Mouse (Mus musculus) neural tube, embryonic 15.5 days (tissue): ENCODE data around the gene Capn2. TPM values are rescaled to one million over a fixed set of nuclear protein-coding genes. Genes with fewer than 3 reads are reported as not detected.

Experiments
- ATAC-seq: fragments of 200-750 bp; cut with Nextera tagmentation; 2 replicates; pipeline ENCODE4 v1.8.0; 2017; ENCODE audit warnings: mild to moderate bottlenecking, moderate TSS enrichment, moderate library complexity; ENCODE audit not compliant: low FRiP score
- H3K27ac ChIP-seq: fragments of 300-500 bp; sonication (generic); replicated peaks from 2 replicates; pipeline ENCODE4 v1.5.1; 2015; ENCODE audit warnings: mild to moderate bottlenecking, inconsistent platforms
- H3K27me3 ChIP-seq: fragments of 300-500 bp; sonication (generic); replicated peaks from 2 replicates; pipeline ENCODE4 v1.6.1; 2015; ENCODE audit warnings: inconsistent platforms
- H3K36me3 ChIP-seq: fragments of 300-500 bp; sonication (generic); 2 replicates; pipeline ENCODE4 v1.6.1; 2015; ENCODE audit warnings: inconsistent platforms
- H3K4me1 ChIP-seq: fragments of 300-500 bp; sonication (generic); 2 replicates; pipeline ENCODE4 v1.6.1; 2015; ENCODE audit warnings: inconsistent platforms
- H3K4me2 ChIP-seq: fragments of 300-500 bp; sonication (generic); 2 replicates; pipeline ENCODE4 v1.6.1; 2015; ENCODE audit warnings: inconsistent platforms, mild to moderate bottlenecking, moderate library complexity
- H3K4me3 ChIP-seq: fragments of 300-500 bp; sonication (generic); replicated peaks from 2 replicates; pipeline ENCODE4 v1.5.1; 2015; ENCODE audit warnings: mild to moderate bottlenecking, inconsistent platforms
- H3K9ac ChIP-seq: fragments of 300-500 bp; sonication (generic); replicated peaks from 2 replicates; pipeline ENCODE4 v1.6.1; 2015; ENCODE audit warnings: mild to moderate bottlenecking, inconsistent platforms
- H3K9me3 ChIP-seq: fragments of 300-500 bp; sonication (generic); replicated peaks from 2 replicates; pipeline ENCODE4 v1.6.1; 2016; ENCODE audit warnings: inconsistent platforms
- WGBS: fragments of 180-500 bp; shearing (Covaris S2); methylation state at CpG from one replicate; pipeline ENCODE4 v1.1.7; 2015; ENCODE audit warnings: mixed read lengths; 5-methylcytosine and 5-hydroxymethylcytosine counted together
- polyA plus RNA-seq: library from polyadenylated mRNA; unstranded; fragments of >200 nt; fragmentation: Nextera tagmentation; extraction: Ambion mirVana; gene quantifications from 2 replicates; pipeline ENCODE4 v1.2.1, GENCODE M21; 2015

The Capn2 gene
- polyA plus RNA-seq, 1 experiment from 2014 or later: 95.3 TPM

DNA sequence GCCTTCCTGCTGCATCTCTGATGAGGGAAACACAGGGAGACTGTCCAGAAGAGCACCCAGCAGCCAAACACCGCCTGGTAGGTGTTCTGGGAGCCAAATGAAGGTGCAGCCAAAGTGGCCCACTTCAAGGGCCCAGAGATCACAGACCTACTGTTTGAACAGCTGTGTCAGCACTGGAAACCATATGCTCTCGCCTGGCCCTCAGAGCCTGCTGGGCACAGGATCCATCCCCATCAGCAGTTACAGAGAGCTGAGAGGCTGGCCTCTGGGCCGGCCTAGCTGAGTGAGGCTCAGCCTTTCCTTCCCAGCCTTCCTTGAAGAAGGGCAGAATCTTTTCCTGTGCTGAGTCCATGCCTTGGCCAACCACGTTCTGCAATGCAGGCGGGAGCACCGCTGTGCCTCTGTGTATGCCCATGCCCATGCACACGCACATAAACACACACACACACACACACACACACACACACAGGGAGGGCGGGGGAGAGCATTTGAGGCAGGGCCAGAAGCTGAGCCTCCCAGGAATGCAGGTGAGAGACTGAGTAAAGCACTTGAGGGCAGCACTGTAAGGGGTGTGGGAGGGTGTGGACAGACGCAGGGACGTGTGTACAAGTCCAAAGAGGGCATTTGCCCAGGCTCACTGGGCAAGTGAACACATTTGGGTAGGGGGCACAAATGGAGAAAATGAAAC lies 8.2 kb downstream of the Capn2 start:
- H3K4me2 ChIP-seq: no peak overlapping the region
- H3K9ac ChIP-seq: no peak overlapping the region
- no peaks in the 10 kb centered on the region for H3K9me3 ChIP-seq
- H3K36me3 ChIP-seq: peaks cover 35% of the 10 kb centered on the region
- H3K4me3 ChIP-seq: no peak overlapping the region
- WGBS: 81% methylated on average over 10 of the region's 10 CpGs
- peaks cover 12% of the 10 kb centered on the region for H3K4me1 ChIP-seq
- no peak for ATAC-seq
- H3K27ac ChIP-seq: no peak overlapping the region
- H3K27me3 ChIP-seq: no peaks in the 10 kb centered on the region

- no peak overlapping the region for H3K9ac ChIP-seq
- H3K27me3 ChIP-seq: no peaks in the 10 kb centered on the region
- no peaks in the 10 kb centered on the region for H3K9me3 ChIP-seq
- WGBS: 70% methylated on average over 7 of the region's 7 CpGs
- no peak overlapping the region for H3K4me3 ChIP-seq
- H3K36me3 ChIP-seq: peaks cover 25% of the 10 kb centered on the region
- H3K27ac ChIP-seq: peak overlapping the region; percentile 46; the same call in 1 of the 2 replicates
- no peak overlapping the region for H3K4me2 ChIP-seq
- H3K4me1 ChIP-seq: peaks cover 14% of the 10 kb centered on the region
- no peak for ATAC-seq
These were observed 11.0 kb downstream of the Capn2 start for GRCm38 (mm10) chr1:182506229-182506986.

GRCm38 (mm10) chr1:182505291-182505690 lies 12.1 kb downstream of the Capn2 start:
- Histone ChIP-seq H3K9ac (no peak overlapping the region), H3K36me3 (peaks cover 13% of the 10 kb centered on the region), H3K4me1 (peaks cover 14% of the 10 kb centered on the region), H3K27me3 (no peaks in the 10 kb centered on the region), H3K4me3 (no peak overlapping the region), H3K9me3 (no peaks in the 10 kb centered on the region), H3K4me2 (no peak overlapping the region), H3K27ac (no peak overlapping the region)
- no peak for ATAC-seq
- 96% methylated on average over 3 of the region's 3 CpGs for WGBS

DNA sequence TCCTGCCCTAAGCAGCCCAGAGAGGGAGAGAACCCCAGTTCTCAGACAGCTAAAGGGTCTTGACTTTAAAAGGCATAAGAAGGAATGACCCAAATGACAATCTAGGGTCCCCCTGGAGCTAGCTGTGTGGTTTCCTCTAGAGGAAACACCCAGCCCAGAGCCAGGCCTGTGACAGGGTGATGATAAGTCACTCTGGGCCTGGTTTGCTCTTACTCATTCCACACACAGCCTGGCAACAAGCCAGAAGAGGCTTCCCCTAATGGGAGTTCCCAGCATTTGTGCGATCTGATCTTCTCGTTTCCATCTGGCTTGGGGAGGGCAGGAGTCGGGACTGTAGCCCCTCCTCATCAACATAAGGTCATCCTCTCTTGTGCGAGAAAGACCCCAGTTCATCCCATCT lies 13.2 kb downstream of the Capn2 start:
- no peak overlapping the region for H3K4me2 ChIP-seq
- H3K4me1 ChIP-seq: peaks cover 16% of the 10 kb centered on the region
- 0 out of 2 replicates have a peak, but pooled peaks cover 3% of the 10 kb centered on the region for H3K36me3 ChIP-seq
- WGBS: 16% methylated on average over 4 of the region's 4 CpGs
- H3K9me3 ChIP-seq: no peaks in the 10 kb centered on the region
- 0 out of 2 replicates have a peak overlapping the region, but pooled peaks have one; percentile 23 for H3K9ac ChIP-seq
- H3K27me3 ChIP-seq: no peaks in the 10 kb centered on the region
- 0 out of 2 replicates have a peak overlapping the region, but pooled peaks have one; percentile 11 for H3K27ac ChIP-seq
- H3K4me3 ChIP-seq: no peak overlapping the region
- no peak for ATAC-seq

DNA sequence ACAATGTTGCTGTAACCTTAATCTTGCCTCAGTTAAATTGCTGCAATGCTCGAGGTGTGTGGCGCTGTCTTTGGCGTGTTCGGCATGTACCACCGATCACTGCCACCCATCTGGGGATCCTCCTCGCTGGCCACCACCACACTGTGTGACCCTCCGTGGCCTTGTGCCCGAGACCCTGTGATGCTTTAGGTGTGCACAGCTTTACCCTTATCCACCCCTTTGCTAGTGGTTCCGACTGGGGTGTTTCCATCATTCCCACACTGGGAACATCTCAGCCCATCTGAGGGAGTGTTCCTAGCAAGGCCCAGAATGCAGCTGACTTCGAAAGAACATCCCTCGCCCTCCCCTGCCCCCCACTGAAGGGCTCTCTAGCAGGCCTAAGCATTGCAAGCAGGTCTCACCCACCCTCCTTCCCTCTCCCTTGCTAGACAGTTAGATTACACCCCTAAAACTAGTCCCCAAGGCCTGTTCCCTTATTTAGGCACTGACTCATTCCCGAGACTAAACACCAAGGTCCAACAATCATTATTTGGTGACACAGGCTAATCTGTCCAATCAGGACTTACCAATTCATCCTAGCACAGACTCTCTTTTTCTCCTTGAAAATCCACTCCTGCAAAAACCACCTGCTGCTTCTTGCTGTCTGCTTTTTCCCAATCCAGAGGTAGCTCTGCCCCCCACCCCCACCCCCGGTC lies 14.1 kb downstream of the Capn2 start:
- no peaks in the 10 kb centered on the region for H3K27me3 ChIP-seq
- H3K9me3 ChIP-seq: no peaks in the 10 kb centered on the region
- H3K4me2 ChIP-seq: no peak overlapping the region
- WGBS: 87% methylated on average over 13 of the region's 13 CpGs
- peaks cover 16% of the 10 kb centered on the region for H3K4me1 ChIP-seq
- H3K27ac ChIP-seq: no peak overlapping the region
- ATAC-seq: no peak
- no peak overlapping the region for H3K9ac ChIP-seq
- H3K4me3 ChIP-seq: no peak overlapping the region
- H3K36me3 ChIP-seq: no peaks in the 10 kb centered on the region

GRCm38 (mm10) chr1:182502491-182503050 lies 14.8 kb downstream of the Capn2 start:
- Histone ChIP-seq H3K27me3 (no peaks in the 10 kb centered on the region), H3K4me2 (no peak overlapping the region), H3K4me1 (peaks cover 16% of the 10 kb centered on the region), H3K4me3 (no peak overlapping the region), H3K9me3 (no peaks in the 10 kb centered on the region), H3K9ac (no peak overlapping the region), H3K27ac (no peak overlapping the region), H3K36me3 (no peaks in the 10 kb centered on the region)
- no peak for ATAC-seq
- WGBS: 90% methylated on average over 7 of the region's 7 CpGs

DNA sequence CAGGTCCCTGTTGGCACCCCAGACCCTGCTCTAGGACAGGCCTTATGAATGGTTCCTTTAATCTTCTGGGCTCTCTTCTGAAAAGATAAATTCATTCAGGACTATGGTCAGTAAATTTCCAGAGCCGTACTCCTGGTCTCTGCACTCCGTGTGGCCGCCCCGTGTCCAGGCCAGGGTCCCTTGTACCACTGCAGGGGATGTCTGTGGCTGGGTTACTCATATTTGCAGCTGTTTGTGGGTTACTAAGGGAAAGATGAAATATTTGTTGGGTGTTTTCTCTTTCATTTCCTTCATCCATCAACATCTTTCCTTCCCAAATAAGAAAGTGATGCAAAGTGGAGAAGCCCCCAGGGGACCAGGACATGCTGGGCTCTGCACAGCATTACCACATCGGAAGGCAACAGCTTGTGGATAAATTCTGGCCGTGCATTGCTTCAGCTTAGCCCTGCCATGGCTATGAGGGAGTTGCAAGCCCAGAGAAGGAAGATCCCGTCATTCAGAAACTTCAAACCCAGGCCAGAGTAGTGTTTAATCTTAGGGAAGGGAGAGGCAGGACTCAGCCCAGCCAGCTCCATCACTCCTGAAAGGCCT lies 15.5 kb downstream of the Capn2 start:
- Histone ChIP-seq H3K27ac (no peak overlapping the region; the same call in 1 of the 2 replicates), H3K4me2 (no peak overlapping the region), H3K27me3 (no peaks in the 10 kb centered on the region), H3K9ac (no peak overlapping the region), H3K4me3 (no peak overlapping the region), H3K4me1 (peaks cover 16% of the 10 kb centered on the region), H3K36me3 (no peaks in the 10 kb centered on the region), H3K9me3 (no peaks in the 10 kb centered on the region)
- no peak for ATAC-seq
- 86% methylated on average over 7 of the region's 7 CpGs for WGBS

GRCm38 (mm10) chr1:182500843-182501242 lies 16.6 kb downstream of the Capn2 start:
- H3K4me2 ChIP-seq: no peak overlapping the region
- no peak overlapping the region; the same call in 1 of the 2 replicates for H3K27ac ChIP-seq
- 92% methylated on average over 4 of the region's 4 CpGs for WGBS
- no peak overlapping the region for H3K4me3 ChIP-seq
- 0 out of 2 replicates have a peak, but pooled peaks cover 2% of the 10 kb centered on the region for H3K36me3 ChIP-seq
- ATAC-seq: no peak
- no peak overlapping the region for H3K9ac ChIP-seq
- H3K4me1 ChIP-seq: peaks cover 16% of the 10 kb centered on the region
- H3K27me3 ChIP-seq: no peaks in the 10 kb centered on the region
- no peaks in the 10 kb centered on the region for H3K9me3 ChIP-seq

- no peaks in the 10 kb centered on the region for H3K9me3 ChIP-seq
- H3K4me1 ChIP-seq: peaks cover 16% of the 10 kb centered on the region
- 88% methylated on average over 4 of the region's 4 CpGs for whole genome bisulfite sequencing
- no peak overlapping the region for H3K4me2 ChIP-seq
- H3K9ac ChIP-seq: no peak overlapping the region
- no peak overlapping the region for H3K4me3 ChIP-seq
- 0 out of 2 replicates have a peak, but pooled peaks cover 2% of the 10 kb centered on the region for H3K36me3 ChIP-seq
- ATAC-seq: no peak
- H3K27ac ChIP-seq: no peak overlapping the region; the same call in 1 of the 2 replicates
- no peaks in the 10 kb centered on the region for H3K27me3 ChIP-seq
These were observed 17.2 kb downstream of the Capn2 start for GRCm38 (mm10) chr1:182500224-182500623.

DNA sequence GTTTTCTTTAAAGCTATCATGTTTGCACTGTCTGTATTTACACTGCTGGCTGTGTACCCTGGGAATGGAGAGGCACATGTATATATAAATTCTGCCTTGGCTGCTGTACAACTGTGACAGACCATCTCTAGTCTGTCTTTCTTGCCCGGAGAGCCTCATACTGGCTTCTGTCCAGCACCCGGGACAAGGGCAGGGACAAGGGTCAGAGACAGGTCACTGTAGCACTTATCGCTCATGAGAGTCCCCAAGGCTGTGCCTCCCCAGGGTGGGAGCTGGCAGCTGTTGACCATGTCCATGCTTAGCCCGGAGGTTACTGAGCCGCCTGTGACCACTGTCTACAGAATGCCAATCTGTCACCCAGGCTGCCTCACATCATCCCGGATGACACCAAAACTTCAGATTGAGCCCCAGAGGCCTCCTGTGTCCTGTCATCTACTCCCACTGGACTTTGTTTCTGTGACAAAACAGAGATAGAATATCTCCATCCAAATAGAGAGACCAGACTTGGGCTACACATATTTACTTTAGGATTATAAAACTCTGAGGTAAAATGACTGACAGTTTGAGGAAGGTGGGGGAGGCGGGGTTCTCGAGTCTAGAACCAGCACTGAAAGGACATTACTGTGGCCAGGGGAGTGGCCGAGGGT lies 17.8 kb downstream of the Capn2 start:
- 66% methylated on average over 9 of the region's 9 CpGs for WGBS
- Histone ChIP-seq H3K27me3 (no peaks in the 10 kb centered on the region), H3K4me3 (no peak overlapping the region), H3K9ac (no peak overlapping the region), H3K9me3 (no peaks in the 10 kb centered on the region), H3K4me2 (no peak overlapping the region), H3K4me1 (peaks cover 16% of the 10 kb centered on the region), H3K27ac (no peak overlapping the region), H3K36me3 (0 out of 2 replicates have a peak, but pooled peaks cover 2% of the 10 kb centered on the region)
- ATAC-seq: no peak

- H3K27ac ChIP-seq: no peak overlapping the region
These were observed 19.7 kb downstream of the Capn2 start for GRCm38 (mm10) chr1:182497736-182498135.

More at GRCm38 (mm10) chr1:182497736-182498135, 19.7 kb downstream of the Capn2 start:
- 0 out of 2 replicates have a peak, but pooled peaks cover 2% of the 10 kb centered on the region for H3K36me3 ChIP-seq
- H3K9ac ChIP-seq: no peak overlapping the region
- H3K27me3 ChIP-seq: no peaks in the 10 kb centered on the region
- H3K4me3 ChIP-seq: no peak overlapping the region
- H3K4me1 ChIP-seq: peaks cover 12% of the 10 kb centered on the region
- no peak overlapping the region for H3K4me2 ChIP-seq
- 59% methylated on average over 4 of the region's 4 CpGs for WGBS
- ATAC-seq: no peak
- no peaks in the 10 kb centered on the region for H3K9me3 ChIP-seq
